Mouse (Mus musculus) B cell, adult 2 months (primary cell): Measurements from ENCODE around the gene Tesk2.
"Not testable (repeated sequence)": the region's sequence is repeated elsewhere in the genome, so short reads cannot be mapped to it uniquely, and the experiment has no call there.

Experiments used
- DNase-seq, 2 experiments: peaks; one replicate each; pipeline ENCODE4 v3.0.0; 2022

Gene Tesk2

GRCm38 (mm10) chr4:116794273-116794672, 73.5 kb downstream of the Tesk2 start:
- no peak for DNase-seq

- no peak for DNase-seq
Measured at GRCm38 (mm10) chr4:116796442-116797110, 75.8 kb downstream of the Tesk2 start.

GRCm38 (mm10) chr4:116799901-116800300, 79.2 kb downstream of the Tesk2 start:
- DNase-seq, result peak; percentile 32 to 38

GRCm38 (mm10) chr4:116807197-116808129, 86.7 kb downstream of the Tesk2 start, which contains the start of the genes Toe1 and Mutyh:
Gene Toe1 (minus strand): TSS chr4:116807640.
Gene Mutyh (plus strand): TSS chr4:116807723.
- DNase-seq, result peak; percentile 90 to 91

- DNase-seq, result no peak
Measured at GRCm38 (mm10) chr4:116811012-116811411, 90.3 kb downstream of the Tesk2 start.

GRCm38 (mm10) chr4:116815276-116815675, 94.5 kb downstream of the Tesk2 start:
- DNase-seq, result no peak

GRCm38 (mm10) chr4:116817486-116817885, 96.7 kb downstream of the Tesk2 start:
- no peak for DNase-seq

- DNase-seq, result no peak
Measured at GRCm38 (mm10) chr4:116819968-116820901, 99.5 kb downstream of the Tesk2 start.

- peak; percentile 56 to 59 for DNase-seq
Measured at GRCm38 (mm10) chr4:116820902-116821693, 100.3 kb downstream of the Tesk2 start.

- DNase-seq, result no peak
Measured at GRCm38 (mm10) chr4:116821694-116822016, 100.9 kb downstream of the Tesk2 start, which contains the start of gene Hpdl. Gene Hpdl (minus strand): TSS chr4:116821707.

GRCm38 (mm10) chr4:116824541-116825004, 103.8 kb downstream of the Tesk2 start:
- DNase-seq, result peak; percentile 69 to 71

GRCm38 (mm10) chr4:116827819-116828218, 107.1 kb downstream of the Tesk2 start:
- DNase-seq, result peak; percentile 66

- DNase-seq, result no peak
Measured at GRCm38 (mm10) chr4:116829364-116830069, 108.8 kb downstream of the Tesk2 start.

GRCm38 (mm10) chr4:116830070-116830368, 109.3 kb downstream of the Tesk2 start:
- no peak for DNase-seq

GRCm38 (mm10) chr4:116838999-116839398, 118.3 kb downstream of the Tesk2 start:
- DNase-seq, result no peak

GRCm38 (mm10) chr4:116840096-116840495, 119.3 kb downstream of the Tesk2 start:
- DNase-seq, result not testable (repeated sequence)

GRCm38 (mm10) chr4:116840841-116841240, 120.1 kb downstream of the Tesk2 start:
- no peak for DNase-seq

GRCm38 (mm10) chr4:116844324-116844723, 123.6 kb downstream of the Tesk2 start:
- no peak for DNase-seq

- no peak for DNase-seq
Measured at GRCm38 (mm10) chr4:116849901-116850300, 129.2 kb downstream of the Tesk2 start.

- DNase-seq, result no peak
Measured at GRCm38 (mm10) chr4:116854286-116854685, 133.5 kb downstream of the Tesk2 start.
